Mouse (Mus musculus): ENCODE data around the gene Ccser2.

DNA sequence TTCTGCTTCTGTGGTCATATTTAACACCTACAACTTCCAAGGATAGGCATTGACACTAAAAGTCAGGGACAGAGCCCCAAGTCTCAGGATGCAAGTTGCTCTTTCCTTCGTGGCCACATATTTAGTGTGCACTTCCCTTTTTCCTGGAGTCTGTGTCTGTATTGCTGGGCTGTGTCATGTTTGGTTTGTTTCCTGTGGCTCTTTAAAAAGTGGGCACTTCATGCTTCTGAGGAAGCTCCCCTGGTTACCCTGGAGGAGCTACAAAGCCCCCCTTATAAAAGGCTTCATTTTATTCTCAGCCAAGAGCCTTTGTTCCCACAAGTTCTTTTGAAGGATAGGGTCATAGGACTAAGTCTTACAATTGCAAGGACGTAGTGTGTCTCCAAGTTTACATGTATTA, 34.3 kb upstream of the Ccser2 start:
- TF ChIP-seq CTCF (IDR thresholded peaks at IDR 0.05; ENCODE audit: borderline replicate concordance, extremely low read depth, insufficient read depth, insufficient read length) (no peak), POLR2A (IDR thresholded peaks at IDR 0.05; ENCODE audit: borderline replicate concordance, extremely low read depth, insufficient read depth, insufficient read length, poor library complexity, severe bottlenecking) (no peak)

Measured in brain, embryonic 14.5 days (tissue).